Mouse (Mus musculus): ENCODE measurements around the gene Tcte2. TPM values are rescaled to one million over a fixed set of nuclear protein-coding genes. Genes with fewer than 3 reads are reported as not detected.

Tcte2 gene
- 3.4 and 3.9 TPM in 2 replicates for polyA plus RNA-seq (2012; rRNA removed)

DNA sequence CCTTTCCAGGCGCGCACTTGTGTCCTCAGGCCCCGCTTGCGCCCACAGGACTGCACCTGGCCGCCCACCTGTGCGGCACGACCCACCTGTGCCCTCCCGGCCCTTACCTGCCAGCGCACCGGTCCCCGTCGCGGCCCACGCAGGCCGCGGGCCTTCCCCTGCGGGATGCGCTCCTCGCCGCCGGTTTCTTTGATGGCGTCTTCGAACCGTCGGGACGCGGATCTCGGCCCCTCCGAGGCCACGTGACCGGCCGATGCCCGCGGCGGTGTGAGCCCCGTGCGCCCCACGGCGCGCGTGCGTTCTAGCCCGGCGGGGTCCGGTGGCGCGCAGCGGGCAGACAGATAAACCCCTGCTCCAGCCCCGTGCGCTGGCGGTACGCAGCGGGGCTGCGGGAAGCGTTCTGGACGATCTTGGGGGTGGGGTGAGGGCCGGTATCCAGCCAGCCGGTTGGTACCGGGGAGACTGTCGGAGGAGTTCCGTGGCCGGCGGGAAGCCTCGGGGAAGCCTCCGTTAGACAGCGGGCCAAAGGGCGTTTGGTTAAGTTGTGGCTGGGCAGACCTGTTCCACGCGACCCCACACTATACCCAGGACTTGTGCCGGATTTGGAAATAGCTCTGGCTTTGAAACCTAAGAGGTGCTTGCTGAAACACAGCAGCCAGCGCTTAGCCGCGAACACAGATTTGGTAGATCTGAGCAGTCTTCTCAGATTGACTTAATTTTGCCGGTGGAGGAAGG lies at the start of gene Tcte2:
Tcte2 (minus strand) TSS at position 647 of the 735 bp plus-strand sequence.

DNA sequence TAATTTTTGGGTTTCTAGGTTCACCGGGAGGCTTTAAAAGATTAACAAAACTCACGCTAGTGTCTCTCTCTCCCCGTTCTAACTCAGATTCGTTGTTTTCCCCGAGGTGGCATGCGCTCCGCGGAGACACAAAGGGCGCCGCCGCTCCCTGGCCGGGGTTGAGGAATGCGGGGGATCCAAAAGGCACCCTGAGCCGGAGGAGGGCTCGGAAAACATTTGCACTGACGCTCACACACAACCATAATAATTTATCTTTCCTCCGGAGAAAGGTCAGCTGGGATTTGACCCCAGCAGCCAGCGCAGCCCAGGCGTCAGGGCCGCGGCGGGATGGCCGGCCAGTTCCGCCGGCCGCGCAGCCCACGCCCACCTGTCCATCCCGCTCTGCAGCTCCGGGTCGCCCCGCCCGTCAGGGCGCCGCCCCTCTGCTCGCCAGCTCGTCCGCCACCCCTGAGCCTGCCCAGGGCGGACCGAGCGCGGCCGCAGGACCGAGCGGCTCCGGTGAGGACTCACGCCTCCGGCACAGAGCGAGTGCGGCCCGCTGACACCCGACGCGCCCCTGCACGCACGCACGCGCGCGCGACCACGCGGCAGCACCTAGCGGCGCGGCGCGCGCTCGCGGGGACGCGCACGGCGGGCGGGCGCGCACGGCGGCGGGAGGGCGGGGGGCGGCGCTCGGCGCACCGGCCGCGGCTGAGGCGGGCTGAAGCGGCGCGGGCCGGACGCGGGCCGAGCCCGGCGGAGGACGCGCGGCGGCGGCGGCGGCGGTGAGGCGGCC lies 1.6 kb downstream of the Tcte2 start, which contains the start of gene Afdn:
Afdn (plus strand) TSS at position 687 of the 775 bp plus-strand sequence.

Other genes with a start within 250 kb of the Tcte2 start
- gene Afdn, start 1.3 kb downstream of the Tcte2 start, polyA plus RNA-seq (2012; rRNA removed): 68.2 and 80.3 TPM in 2 replicates
- gene Gm7168, start 186.5 kb upstream of the Tcte2 start, polyA plus RNA-seq (2012; rRNA removed): not detected in 2 replicates
- not detected in 2 replicates for gene Gm7356, start 241.9 kb upstream of the Tcte2 start, polyA plus RNA-seq (2012; rRNA removed)

Data from colon, adult 2 months (tissue).